In genomic region chr2:58309695-58310094, GRCm38 (mm10) we compare ENCODE assay signal across 23 mouse cellular contexts. TPM values are rescaled to one million over a fixed set of nuclear protein-coding genes. Genes with fewer than 3 reads are reported as not detected.
DNase-seq lines count a peak whose midpoint lies in the region; ATAC-seq lines count a peak whose summit lies in the region.
"Had no signal": no experiment of that assay in that cellular context is flagged by ENCODE, and none has a peak within 500 bp of the region (broad histone marks: within the 10 kb centered on the region; RNA-seq: fewer than 3 reads in every experiment).

No protein-coding gene starts in this region.

- peak; percentile 6 for DNase-seq in midbrain, embryonic 11.5 days (ENCODE audit: low spot score, missing footprints)
- DNase-seq in midbrain, embryonic 10.5 days (ENCODE audit: low spot score) = no peak
- no peak for DNase-seq in thymus, adult 18-20 months
- DNase-seq in cerebellum, adult 9-11 months = no peak
- DNase-seq: adrenal gland, adult 8-10 months; adrenal gland, postnatal 14 days; cerebellum, adult 11-12 months; cerebellum, adult 2 months; cerebellum, adult 9-10 months; cerebellum, postnatal 14 days; cerebellum, postnatal 36 days had no signal

- WGBS in midbrain, embryonic 11.5 days = 81% methylated on average over 3 of the region's 3 CpGs
- WGBS in midbrain, embryonic 10.5 days = 79% methylated on average over 3 of the region's 3 CpGs

- no peaks in the 10 kb centered on the region for H3K4me1 ChIP-seq in midbrain, embryonic 11.5 days (ENCODE audit: control insufficient read depth, insufficient read depth, low read length)
- no peaks in the 10 kb centered on the region for H3K4me1 ChIP-seq in midbrain, embryonic 10.5 days
- H3K4me1 ChIP-seq: embryonic facial prominence, embryonic 10.5 days; embryonic facial prominence, embryonic 12.5 days; forebrain, embryonic 10.5 days; forebrain, embryonic 12.5 days had no signal

- no peak overlapping the region for H3K4me3 ChIP-seq in midbrain, embryonic 11.5 days (ENCODE audit: low read depth, low read length)
- no peak overlapping the region for H3K4me3 ChIP-seq in midbrain, embryonic 10.5 days
- H3K4me3 ChIP-seq: embryonic facial prominence, embryonic 10.5 days; embryonic facial prominence, embryonic 12.5 days; forebrain, embryonic 10.5 days; forebrain, embryonic 12.5 days had no signal

- H3K27ac ChIP-seq in midbrain, embryonic 11.5 days (ENCODE audit: low read depth, low read length) = no peak overlapping the region
- no peak overlapping the region for H3K27ac ChIP-seq in midbrain, embryonic 10.5 days (replicated peaks)
- H3K27ac ChIP-seq: embryonic facial prominence, embryonic 10.5 days; embryonic facial prominence, embryonic 12.5 days; forebrain, embryonic 10.5 days; forebrain, embryonic 12.5 days had no signal

- no peaks in the 10 kb centered on the region for H3K9me3 ChIP-seq in midbrain, embryonic 11.5 days (ENCODE audit: control insufficient read depth, low read length)
- no peaks in the 10 kb centered on the region for H3K9me3 ChIP-seq in midbrain, embryonic 10.5 days (replicated peaks)
- H3K9me3 ChIP-seq: embryonic facial prominence, embryonic 10.5 days; embryonic facial prominence, embryonic 12.5 days; forebrain, embryonic 10.5 days; forebrain, embryonic 12.5 days had no signal

- no peaks in the 10 kb centered on the region for H3K27me3 ChIP-seq in midbrain, embryonic 11.5 days (ENCODE audit: control insufficient read depth, insufficient read depth, low read length)
- no peaks in the 10 kb centered on the region for H3K27me3 ChIP-seq in midbrain, embryonic 10.5 days (ENCODE audit: low read depth, poor library complexity, severe bottlenecking)
- H3K27me3 ChIP-seq: embryonic facial prominence, embryonic 12.5 days; forebrain, embryonic 12.5 days had no signal

- ATAC-seq in midbrain, embryonic 11.5 days (ENCODE audit: low FRiP score) = no peak
- ATAC-seq in common myeloid progenitor, adult 5-6 weeks (replicated peaks; ENCODE audit: low read depth, poor library complexity, severe bottlenecking) = 0 out of 2 replicates have a peak, but pooled peaks have one; percentile 45
- ATAC-seq in megakaryocyte, adult 5-6 weeks (ENCODE audit: poor library complexity, severe bottlenecking) = peak; percentile 59; the same call in 1 of the 2 replicates
- no peak for ATAC-seq in erythroid progenitor cell, adult 5-6 weeks (replicated peaks; ENCODE audit: low FRiP score, poor library complexity, severe bottlenecking)
- ATAC-seq: activated CD4-positive, CD25-positive, alpha-beta regulatory T cell, adult 4 months; forebrain, embryonic 14.5 days; forebrain, embryonic 16.5 days; Patski had no signal

- no peak overlapping the region for H3K9ac ChIP-seq in midbrain, embryonic 11.5 days (ENCODE audit: low read length)
- H3K9ac ChIP-seq: embryonic facial prominence, embryonic 12.5 days; forebrain, embryonic 12.5 days had no signal

- no peaks in the 10 kb centered on the region for H3K36me3 ChIP-seq in midbrain, embryonic 11.5 days (ENCODE audit: control insufficient read depth, insufficient read depth, low read length)
- no peaks in the 10 kb centered on the region for H3K36me3 ChIP-seq in midbrain, embryonic 10.5 days
- H3K36me3 ChIP-seq: embryonic facial prominence, embryonic 10.5 days; embryonic facial prominence, embryonic 12.5 days; forebrain, embryonic 10.5 days; forebrain, embryonic 12.5 days; G1E had no signal

- H3K4me2 ChIP-seq in midbrain, embryonic 11.5 days = no peak overlapping the region
- H3K4me2 ChIP-seq: embryonic facial prominence, embryonic 12.5 days; forebrain, embryonic 12.5 days had no signal

RNA-seq across cellular contexts. Expression of gene Acvr1c, which starts 48.0 kb away (rescaled TPM):
- 0.19 TPM in 2 replicates for polyA plus RNA-seq in midbrain, embryonic 11.5 days (2014; fragmentation: Nextera tagmentation; extraction: Ambion mirVana)
- polyA plus RNA-seq in midbrain, embryonic 10.5 days (2016; fragmentation: Nextera tagmentation; extraction: Ambion mirVana) = 0.09 and 0.15 TPM in 2 replicates
- not detected in 2 replicates for total RNA-seq in common myeloid progenitor, adult 5-6 weeks (2017)
- total RNA-seq in megakaryocyte, adult 5-6 weeks (2015) = 0.02 TPM in 1 of 2 replicates, not detected in the other
- total RNA-seq in megakaryocyte, adult 5-6 weeks (2017) = 0.12 and 0.15 TPM in 2 replicates
- total RNA-seq in erythroid progenitor cell, adult 5-6 weeks (2015; ENCODE audit: low replicate concordance) = not detected in 2 replicates
- total RNA-seq in erythroid progenitor cell, adult 5-6 weeks (2017; ENCODE audit: low replicate concordance) = not detected in 2 replicates
- polyA plus RNA-seq: G1E, Patski had no signal

Comparison
In these comparisons a context has a peak if more than half of its experiments do, and no peak if none do; other contexts are left out.
1. ATAC-seq: peak in common myeloid progenitor, adult 5-6 weeks (single experiment) and megakaryocyte, adult 5-6 weeks (single experiment); none in midbrain, embryonic 11.5 days (single experiment) and erythroid progenitor cell, adult 5-6 weeks (single experiment).